Mouse (Mus musculus) heart, adult 18-20 months (tissue): ENCODE results near the gene Gpc4. TPM values are rescaled to one million over a fixed set of nuclear protein-coding genes. Genes with fewer than 3 reads are reported as not detected.

Experiments
- DNase-seq, 2 experiments: peaks; one replicate each; pipeline ENCODE4 v3.0.0; 2021 to 2022; ENCODE audit warnings: mixed read lengths in 1 of 2
- total RNA-seq, 2 experiments: library from RNA; stranded (reverse); gene quantifications; 2 replicates each; pipeline ENCODE4 v1.2.3; 2021

The Gpc4 gene
- total RNA-seq, 2 experiments from 2014 or later: 32.0 to 35.6 TPM

- DNase-seq: no peak
Measured at GRCm38 (mm10) chrX:52151100-52151499, 14.0 kb downstream of the Gpc4 start.

DNA sequence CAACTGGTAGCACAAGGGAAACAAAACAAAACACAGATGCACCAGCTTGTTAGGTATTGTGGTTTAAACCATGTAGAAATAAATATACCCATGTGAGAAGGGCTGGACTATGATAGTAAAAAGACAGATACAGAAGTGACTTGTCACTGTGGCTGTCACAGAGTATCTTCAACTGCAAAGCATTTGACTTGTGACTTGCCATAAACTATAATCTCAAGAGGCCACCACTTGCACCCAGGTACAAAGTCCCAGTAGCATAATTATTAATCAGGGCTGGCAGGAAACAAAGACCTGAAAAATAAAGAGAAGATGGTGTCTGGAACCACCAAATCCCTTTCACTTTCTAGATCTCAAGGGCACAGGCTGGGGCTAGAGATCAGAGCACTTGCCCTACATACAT is 19.5 kb downstream of the Gpc4 start:
- DNase-seq: no peak

DNA sequence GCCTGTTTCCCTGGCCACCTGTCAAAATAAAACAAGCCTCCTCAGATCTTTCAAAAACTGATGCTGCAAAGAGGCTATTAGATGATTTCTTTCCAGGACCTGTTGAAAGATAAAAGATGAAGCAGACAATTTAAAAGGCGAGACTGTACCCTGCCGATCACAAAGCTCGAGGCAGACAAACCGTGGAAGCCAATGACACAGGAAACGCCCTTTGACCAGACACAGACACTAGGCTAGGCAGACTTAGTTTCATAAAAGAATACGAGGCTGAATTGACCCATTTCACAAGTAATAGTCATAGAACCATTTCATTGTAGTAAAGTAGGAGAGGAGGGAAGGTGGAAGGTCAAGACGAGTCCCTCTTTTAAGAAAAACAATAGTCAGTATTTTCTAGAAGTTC is 20.6 kb downstream of the Gpc4 start:
- DNase-seq: no peak

- DNase-seq: no peak
Measured at GRCm38 (mm10) chrX:52140316-52140715, 24.7 kb downstream of the Gpc4 start.

DNA sequence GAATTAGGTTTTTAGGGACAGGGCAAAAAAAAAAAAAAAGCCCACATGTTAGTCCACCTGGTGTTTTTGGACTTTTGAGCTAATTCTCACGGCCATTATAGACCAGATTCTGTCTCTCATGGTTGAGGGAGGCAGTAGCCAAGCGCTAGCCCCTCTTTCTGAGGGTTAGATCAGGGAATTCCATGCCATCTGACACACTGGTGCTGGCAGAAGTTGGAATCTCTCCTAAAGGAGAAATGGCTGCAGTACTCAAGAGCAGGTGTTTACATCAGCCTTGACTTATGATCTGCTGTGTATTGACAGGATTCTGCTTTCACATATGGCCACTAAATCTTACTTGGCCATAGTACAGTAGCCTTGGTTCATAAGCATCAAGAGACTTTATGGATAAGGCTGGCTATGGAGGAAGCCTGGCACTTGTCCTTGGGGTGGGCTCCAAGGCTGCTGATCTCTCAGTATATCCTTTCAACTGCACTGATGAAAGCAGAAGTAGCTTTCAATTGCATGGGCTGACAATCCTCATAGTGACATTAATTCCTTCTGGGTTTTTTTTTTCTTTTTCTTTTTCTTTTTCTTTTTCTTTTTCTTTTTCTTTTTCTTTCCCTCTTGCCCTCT is 26.5 kb downstream of the Gpc4 start:
- no peak for DNase-seq

- DNase-seq: no peak
Measured at GRCm38 (mm10) chrX:52138033-52138432, 27.0 kb downstream of the Gpc4 start.

- no peak for DNase-seq
Measured at GRCm38 (mm10) chrX:52136525-52136924, 28.5 kb downstream of the Gpc4 start.

GRCm38 (mm10) chrX:52129604-52130003 is 35.4 kb downstream of the Gpc4 start:
- no peak for DNase-seq

- no peak for DNase-seq
Measured at GRCm38 (mm10) chrX:52128794-52129193, 36.3 kb downstream of the Gpc4 start.

GRCm38 (mm10) chrX:52113651-52114050 is 51.4 kb downstream of the Gpc4 start:
- DNase-seq: no peak

DNA sequence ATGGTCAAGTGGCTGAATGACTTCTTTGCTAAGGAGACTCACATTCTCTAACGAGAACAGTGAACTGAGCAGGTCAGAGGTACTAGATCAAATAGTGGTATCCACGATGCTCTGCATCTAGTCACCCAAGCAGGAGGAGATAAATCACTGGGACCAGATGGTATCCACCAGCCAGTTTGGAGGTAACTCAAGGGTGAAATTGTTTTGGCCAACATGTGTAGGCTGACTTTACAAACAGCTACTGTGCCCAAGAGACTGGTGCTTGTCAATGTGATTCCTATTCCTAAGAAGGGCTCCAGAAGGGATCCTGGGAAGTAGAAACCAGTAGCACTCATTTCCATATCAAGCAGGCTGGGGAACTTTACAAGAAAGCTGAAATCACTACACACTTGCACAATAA is 55.4 kb downstream of the Gpc4 start:
- no peak for DNase-seq

DNA sequence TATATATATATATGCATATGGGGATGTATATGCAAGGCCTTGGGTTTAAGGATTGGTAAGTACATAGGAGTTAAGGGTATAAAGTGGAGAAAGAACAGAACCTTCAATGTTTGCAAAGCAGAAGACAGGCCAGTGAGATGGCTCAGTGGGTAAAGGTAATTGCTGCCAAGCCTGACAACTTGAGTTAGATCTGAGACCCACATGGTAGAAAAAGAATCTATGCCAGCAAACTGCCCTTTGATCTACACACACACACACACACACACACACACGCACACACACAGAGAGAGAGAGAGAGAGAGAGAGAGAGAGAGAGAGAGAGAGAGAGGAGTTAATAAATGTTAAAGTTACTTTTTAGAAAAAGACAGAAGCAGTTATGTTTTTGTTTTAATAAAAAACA is 56.1 kb downstream of the Gpc4 start:
- no peak for DNase-seq

- no peak for DNase-seq
Measured at GRCm38 (mm10) chrX:52103771-52104170, 61.3 kb downstream of the Gpc4 start.

- DNase-seq: no peak
Measured at GRCm38 (mm10) chrX:52101940-52102339, 63.1 kb downstream of the Gpc4 start.

- no peak for DNase-seq
Measured at GRCm38 (mm10) chrX:52101445-52101844, 63.6 kb downstream of the Gpc4 start.

DNA sequence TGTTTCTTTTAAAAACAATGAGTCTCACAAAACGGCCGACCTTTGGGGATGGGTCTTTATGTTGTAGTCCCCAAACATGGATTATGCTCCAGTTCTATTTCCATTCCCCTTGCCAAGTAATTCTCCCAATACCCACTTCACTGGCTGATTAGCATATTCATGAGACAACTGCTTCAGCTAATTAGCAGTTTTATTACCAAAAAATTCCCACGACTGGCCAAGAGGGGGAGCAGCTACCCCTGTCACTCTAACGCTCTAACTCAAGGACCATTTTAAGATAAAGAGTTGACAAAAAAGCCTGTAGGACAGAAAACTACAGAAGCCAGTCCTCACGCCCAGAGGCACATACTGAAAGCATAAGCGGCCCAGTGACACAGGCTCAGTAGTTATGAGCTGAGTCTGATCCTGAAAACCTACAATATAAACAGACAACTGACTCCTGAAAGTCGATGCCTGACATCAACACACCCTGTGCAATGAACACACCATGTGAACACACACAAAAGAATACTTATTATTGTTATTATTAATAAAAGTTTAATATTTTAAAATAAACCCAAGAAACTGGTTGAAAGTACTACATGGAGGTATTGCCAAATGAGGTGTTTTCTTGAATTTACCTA is 77.2 kb downstream of the Gpc4 start:
- peak; percentile 7 to 44 for DNase-seq

GRCm38 (mm10) chrX:52086885-52087573 is 78.0 kb downstream of the Gpc4 start:
- no peak for DNase-seq

- no peak for DNase-seq
Measured at GRCm38 (mm10) chrX:52083557-52083956, 81.5 kb downstream of the Gpc4 start.

GRCm38 (mm10) chrX:52072410-52072809 is 92.6 kb downstream of the Gpc4 start:
- DNase-seq: no peak

DNA sequence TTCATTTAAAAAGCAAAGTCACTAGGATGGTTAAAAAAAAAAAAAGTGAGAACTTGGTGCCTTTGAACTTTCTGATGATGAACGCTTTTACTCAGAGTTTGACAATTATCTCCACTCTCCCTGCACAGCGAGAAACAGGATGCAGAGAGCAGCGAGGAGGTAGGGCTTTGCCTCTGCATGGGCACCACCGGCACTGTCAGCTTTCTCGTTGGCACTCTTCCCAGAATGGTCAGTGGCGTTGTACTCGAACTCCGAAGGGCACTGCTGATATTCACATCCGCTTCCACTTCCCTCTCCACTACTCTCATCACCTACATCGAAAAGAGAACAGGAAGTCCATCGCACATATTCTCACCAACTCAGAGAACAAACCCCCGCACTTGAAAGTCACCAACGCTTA is 111.6 kb downstream of the Gpc4 start:
- DNase-seq: no peak

GRCm38 (mm10) chrX:52052011-52052410 is 113.0 kb downstream of the Gpc4 start:
- DNase-seq: peak; percentile 15 to 48

DNA sequence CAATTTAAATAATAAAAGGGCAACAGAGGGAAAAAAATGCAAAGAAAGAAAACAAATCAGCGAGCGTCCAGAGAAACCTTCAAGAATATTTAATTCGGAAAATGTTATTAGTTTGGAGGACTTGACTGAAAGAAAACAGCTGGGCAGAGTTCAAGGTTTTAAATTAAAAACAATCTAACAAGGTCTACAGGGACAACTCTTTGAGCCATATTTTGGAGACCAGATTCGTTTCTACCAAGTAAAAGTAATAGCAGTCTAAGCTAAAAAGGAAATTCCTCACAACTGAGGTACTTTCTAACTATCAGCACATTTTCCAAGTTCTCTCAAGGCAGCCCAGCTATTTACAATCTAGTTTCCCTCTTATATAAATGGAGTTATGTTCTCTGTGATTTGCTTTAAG is 114.1 kb downstream of the Gpc4 start:
- no peak for DNase-seq

DNA sequence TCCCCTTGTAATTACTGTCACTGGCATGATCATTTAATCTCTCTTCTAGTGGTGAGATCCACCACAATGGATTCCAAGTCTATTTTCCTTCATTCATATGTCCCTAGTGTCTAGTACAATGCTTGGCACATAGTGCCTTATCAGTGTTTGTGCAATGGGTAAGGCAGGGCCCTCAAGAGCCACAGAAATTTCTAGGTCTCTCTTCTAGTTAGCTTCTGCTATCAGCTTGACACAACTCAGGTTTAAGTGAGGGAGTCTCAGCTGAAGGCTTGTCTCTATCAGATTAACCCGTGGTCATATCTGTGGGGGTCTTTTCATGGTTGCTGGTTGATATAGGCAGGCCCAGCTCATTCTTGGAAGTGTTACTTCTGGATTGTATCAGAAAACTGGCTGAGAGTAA is 125.2 kb downstream of the Gpc4 start:
- DNase-seq: no peak

DNA sequence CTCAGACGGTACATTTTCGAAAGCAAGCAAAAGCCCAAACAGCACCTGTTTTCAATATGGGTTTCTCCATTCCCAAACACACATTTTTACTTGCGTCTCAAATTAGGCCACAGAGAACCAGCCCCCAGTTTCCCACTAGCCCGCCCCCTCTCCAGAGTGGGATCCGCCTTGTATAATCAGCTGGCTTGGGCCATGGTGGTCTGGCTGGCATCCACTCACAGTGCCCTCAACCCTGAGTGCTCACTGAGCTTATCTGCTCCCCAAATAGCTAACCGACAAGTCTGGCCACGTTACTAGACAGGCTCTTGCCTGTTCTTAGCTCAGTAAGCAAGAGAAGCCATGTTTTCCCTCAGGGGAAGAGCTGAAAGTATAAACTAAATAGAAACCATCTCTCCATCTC is 134.9 kb downstream of the Gpc4 start:
- no peak for DNase-seq
